Mouse (Mus musculus): ENCODE results near the gene Gm29666. TPM values are rescaled to one million over a fixed set of nuclear protein-coding genes. Genes with fewer than 3 reads are reported as not detected.

The Gm29666 gene
- under 1 TPM; 0.19 to 0.22 TPM for total RNA-seq (2021)
- long read RNA-seq, experiment 1 = 0 reads
- long read RNA-seq, experiment 2 = 0 reads

DNA sequence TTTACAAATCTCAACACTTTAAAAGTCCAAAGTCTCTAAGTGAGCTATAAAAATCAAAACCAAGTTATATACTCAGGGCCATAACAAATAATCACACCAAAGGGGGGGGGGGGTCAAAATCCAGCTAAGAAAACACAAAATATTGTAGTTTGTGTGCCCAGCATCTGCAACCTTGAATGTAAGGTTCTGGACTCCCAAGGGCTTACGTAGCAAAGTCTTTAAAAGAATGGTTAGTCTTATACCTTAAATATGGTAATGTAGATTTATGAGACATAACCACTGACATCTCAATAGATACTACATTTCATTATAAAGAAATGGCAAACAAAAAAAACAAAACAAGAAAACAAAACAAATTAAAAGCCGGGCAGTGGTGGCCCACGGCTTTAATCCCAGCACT lies at the start of gene Gm29666:
TSS of gene Gm29666 (minus strand) at position 101 of the 400 bp plus-strand sequence.
- DNase-seq = no peak
- intact Hi-C loops (cut with DNase I) = loop anchor here (5.0 to 10.0 kb wide), 3 partner anchors 68 to 245 kb away; no protein-coding TSS in a partner anchor

DNA sequence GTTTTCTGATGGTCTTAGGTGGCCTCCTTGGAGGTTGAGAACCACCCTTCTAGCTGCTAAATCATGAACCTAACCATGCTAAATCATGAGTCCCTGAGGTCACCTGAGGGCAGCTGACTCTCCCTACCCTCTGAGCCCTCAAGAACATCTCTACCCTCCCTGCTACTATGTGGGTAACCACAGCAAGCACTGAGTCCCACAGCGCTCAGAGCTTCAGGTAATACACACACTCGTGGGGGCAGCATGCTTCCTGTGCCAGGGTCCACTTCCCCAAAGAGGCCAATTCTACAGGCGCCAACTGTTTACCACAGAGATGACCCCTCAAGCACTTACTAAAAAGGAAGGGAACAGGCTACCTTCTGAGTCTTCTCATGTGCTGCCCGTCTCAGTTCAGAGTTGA lies 48.7 kb upstream of the Gm29666 start:
- DNase-seq = no peak
- intact Hi-C loops (cut with DNase I) = no loop called here

DNA sequence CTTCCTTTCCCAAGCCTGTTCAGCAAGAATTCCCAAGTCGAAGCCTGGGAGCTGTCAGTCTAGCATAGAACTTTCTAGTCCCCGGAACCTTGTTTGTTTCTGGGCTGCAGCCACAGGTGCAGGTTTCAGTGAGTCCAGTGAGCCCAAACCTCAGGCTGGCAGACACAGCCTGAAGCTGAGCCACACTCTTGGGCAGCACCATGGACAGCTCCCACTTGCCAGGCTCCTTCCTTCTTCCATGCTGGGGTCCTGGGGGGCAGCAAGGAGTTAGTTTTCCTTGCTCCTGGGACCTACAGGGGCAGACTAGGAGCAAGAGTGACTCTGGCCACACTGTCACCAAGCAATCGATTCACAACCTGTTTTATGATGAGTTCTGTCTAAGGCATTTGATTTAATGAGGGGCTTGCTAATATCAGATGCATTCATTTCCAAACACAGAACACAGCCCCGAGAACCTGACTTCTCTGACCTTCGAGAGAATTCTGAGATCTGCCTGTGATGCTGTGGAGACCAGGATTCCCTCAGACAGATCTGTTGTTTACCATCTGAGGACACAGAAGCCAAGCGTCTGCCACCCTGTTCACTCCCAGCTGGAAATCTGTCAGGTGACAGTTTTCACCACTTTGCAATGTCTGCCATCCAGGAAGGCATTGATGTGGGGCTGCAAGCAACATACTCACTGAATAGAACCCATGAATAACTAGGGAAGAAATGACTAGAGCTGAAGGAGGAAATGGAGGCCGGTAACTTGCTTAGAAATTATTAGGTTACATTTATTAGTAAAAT lies 45.9 kb upstream of the Gm29666 start:
- peak; percentile 68 to 72 for DNase-seq
- intact Hi-C loops (cut with DNase I) = no loop called here

DNA sequence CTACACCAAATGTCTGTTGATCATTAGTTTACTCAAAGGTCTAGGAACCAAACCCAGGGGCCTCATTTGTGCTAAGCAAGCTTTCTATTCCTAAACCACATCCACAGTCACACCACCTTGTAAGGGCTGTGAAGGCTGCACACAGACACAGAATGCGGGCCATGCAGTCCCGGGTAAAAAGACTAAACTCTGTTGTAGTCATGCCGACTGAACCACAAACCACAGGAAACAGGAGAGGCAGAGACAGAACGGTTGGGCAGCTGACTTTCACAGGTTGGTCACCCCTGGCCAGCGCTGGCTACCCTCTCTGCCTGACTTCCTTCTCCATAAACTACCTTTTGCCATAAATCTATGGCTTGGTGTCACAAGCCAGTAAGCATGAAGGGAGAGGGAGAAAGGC lies 44.9 kb upstream of the Gm29666 start:
- intact Hi-C loops (cut with DNase I) = no loop called here
- no peak for DNase-seq

DNA sequence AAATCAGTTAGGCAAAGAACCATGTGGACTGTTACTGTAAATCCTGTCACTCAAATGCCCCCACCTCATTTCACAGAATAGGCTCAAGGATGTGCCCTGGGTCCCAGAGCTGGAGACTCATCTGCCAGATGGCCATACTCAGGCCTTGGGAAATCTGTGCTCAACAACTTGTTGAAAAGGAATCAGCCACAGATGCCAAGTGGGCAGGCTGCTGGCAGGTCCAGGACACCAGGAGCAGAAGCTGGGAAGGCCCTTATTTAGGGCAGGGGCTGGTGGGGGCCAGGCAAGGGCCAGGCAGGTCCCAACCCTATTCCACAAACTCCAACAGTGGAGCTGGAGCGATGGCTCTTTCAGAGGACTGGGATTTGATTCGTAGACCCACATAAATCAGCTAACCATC lies 42.7 kb upstream of the Gm29666 start:
- DNase-seq = no peak
- intact Hi-C loops (cut with DNase I) = no loop called here

DNA sequence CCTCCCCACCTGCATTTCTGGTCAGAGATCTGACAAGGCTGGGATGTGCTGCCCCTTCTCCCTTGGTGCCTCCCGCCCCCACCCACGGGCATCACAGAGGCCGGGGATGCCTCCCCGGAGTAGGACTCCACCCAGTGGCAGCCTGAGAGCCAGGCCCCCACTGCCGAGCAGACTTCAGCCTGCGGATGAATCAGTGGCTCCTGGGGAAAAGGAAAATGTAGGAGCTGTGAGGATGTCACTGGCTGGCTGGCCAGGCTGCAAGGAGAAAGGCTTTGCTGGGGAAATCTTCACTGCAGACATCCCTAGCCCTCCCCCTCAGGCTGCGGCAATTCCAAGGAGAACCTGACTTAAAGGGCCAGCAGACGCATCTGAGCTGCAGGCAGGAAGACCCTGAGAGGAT lies 40.9 kb upstream of the Gm29666 start:
- peak in 1 of 2 experiments; percentile 36 for DNase-seq
- intact Hi-C loops (cut with DNase I) = no loop called here

DNA sequence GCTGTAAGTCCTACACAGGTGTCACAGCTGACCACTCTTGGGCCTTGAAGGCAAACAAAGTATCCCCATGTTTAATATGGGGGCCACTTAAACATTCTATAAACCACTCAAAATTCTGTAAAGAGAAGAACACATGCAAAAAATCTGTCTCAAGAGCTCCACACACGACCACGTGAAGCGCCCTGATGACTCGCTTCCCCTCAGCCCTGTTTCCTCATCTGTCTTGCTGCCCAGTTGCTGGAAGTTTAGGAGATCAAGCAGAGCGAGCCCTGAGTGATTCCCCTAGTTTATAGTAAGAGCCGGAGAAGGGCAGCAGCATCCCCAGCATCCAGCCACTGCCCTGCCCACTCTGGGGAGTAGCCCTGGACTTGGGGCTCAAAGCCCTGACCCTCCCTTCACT lies 40.1 kb upstream of the Gm29666 start:
- DNase-seq = no peak
- intact Hi-C loops (cut with DNase I) = no loop called here

DNA sequence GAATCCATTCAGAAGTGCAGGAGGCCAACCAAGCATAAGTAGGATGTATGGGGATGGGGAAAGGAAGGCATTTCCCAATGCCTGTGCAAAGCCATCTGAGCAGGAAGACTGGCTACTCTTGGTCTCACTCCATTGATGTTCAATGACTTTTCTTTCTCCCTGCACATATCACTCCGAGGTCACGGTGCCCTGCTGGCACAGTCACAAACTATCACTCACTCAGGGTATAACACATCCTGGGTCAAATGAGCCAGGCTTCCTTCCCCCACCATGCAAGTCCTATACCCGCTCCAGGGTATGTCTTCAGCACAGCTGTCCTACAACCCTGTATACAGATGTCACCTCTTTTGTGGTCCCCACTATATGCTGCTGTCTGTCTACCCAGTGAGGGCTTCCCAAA lies 38.5 kb upstream of the Gm29666 start:
- intact Hi-C loops (cut with DNase I) = no loop called here
- no peak for DNase-seq

DNA sequence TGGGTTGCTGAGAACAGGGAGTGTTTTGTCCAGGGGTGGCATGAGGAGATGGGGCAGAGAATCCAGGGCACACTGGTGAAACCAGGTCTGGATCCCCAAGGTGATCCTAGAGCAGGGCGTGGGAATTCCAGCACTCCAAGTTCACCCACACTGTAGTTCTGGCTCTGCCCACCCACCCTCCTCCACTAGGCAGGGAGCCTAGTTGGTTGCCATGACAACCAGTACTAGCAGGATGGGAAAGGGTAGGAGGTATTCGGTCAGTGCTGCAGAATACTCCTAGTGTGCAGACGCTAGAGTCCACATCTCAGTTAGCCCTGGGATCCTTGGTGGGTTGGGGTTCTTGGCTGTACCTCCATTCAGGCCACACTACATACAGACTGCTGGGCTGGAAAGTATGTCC lies 38.0 kb upstream of the Gm29666 start:
- intact Hi-C loops (cut with DNase I) = no loop called here
- no peak for DNase-seq

DNA sequence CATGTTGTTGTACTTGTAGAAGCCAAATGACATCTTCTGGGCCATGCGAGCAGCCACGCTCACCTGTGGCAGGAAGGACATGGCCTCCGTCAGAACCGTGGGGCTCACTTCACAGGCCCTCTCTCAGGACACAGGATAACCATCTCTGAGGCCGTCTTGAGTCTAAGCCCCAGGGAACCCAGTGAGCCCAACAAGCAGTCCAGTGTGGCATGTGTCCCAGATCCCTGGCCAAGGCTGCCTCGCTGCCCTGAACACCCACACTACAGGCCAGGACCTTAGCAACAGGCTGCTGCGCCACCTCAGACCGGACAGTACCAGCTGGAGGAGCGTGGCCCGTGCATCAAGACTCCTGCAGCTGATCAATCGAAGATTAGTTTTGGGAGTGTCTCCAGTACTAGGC lies 33.4 kb upstream of the Gm29666 start:
- intact Hi-C loops (cut with DNase I) = no loop called here
- DNase-seq = no peak

DNA sequence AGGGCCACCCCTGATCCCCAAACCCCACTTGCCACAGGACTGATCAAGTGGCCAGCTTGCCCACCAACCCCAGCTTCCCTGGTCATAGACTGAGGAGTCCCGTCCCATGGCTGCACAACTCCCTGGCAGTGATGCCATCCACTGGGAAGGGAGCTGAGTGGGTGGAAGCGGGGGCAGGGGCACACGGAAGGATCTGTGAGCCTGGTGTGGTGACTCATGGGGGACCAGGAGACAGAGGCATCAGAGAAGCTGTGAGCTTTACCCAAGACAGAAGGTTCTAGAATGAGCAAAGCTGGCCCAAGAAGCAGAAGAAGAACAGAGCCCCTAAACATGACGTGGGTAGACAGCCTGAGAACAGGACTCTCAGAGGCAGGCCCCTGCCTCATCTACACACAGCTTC lies 30.2 kb upstream of the Gm29666 start:
- intact Hi-C loops (cut with DNase I) = no loop called here
- DNase-seq = no peak

DNA sequence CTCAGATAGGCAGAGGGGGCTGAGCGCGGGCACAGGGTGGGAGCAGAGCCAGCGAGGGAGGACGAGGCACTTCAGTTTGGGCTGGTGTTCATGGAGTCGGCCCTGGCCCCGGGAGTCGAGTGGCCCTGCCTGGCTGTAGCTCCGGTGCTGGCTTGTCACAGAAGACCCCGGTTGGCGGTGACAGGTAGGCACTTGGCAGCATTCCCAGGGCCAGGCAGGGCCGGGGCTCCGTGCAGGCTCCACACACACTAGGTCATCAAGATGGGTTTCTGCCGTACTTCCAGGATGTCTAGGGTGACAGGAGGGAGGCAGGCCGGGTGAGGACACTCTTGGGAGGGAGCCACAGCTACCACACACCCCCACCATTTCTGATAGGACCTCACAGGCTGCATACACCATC lies 29.2 kb upstream of the Gm29666 start:
- no peak for DNase-seq
- intact Hi-C loops (cut with DNase I) = no loop called here

DNA sequence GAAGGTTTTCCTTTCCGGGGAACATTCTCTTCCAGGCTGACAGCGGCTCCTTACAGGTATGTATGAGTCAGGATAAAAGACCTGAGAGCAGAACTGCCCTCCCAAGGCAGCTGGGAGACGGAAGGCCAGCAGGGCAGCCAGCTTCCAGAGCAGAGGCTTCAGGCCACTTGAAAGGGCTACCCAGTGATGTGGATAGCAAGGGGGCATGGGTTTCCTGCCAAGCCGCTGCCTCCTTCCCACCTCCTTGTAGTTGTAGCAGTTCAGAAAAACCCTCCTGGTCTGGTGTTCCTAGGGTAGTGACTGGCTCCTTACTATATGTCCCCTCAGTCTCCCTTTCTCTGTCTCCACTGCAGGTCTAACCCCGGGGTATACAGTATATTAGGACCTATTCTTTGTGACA lies 24.5 kb upstream of the Gm29666 start:
- intact Hi-C loops (cut with DNase I) = no loop called here

DNA sequence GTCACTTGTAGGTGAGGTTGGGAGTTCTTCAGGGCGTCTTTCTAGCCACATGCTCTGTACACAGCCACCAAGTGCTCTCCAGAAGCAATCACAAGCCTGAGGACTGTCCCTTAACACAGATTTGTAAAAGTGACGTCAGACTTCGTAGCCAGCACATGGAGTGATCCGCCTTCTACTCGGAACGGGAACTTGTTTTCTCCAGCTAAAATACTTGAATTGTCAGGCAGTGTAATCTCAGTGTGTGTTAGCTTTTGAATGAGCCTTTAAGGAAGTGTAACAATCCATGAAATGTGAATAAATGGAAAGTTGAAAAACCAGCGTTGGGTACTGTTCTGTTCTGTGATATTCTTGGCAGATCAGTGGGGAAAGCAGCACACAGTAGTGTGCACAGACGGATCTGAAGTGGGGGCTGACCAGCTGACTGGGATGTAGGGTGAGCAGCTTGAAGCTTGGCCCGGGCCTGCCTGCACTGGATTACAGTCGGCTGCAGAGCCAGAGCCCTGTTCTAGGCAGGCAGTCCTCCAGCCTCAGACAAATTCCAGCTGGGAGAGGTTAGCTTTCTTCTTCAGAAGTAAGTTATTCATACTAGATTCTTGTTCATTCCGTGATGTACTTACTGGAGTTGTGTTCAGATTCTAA lies 22.9 kb upstream of the Gm29666 start:
- peak; percentile 55 to 65 for DNase-seq
- intact Hi-C loops (cut with DNase I) = no loop called here

More for the DNA sequence above, 24.5 kb upstream of the Gm29666 start:
- DNase-seq = no peak

DNA sequence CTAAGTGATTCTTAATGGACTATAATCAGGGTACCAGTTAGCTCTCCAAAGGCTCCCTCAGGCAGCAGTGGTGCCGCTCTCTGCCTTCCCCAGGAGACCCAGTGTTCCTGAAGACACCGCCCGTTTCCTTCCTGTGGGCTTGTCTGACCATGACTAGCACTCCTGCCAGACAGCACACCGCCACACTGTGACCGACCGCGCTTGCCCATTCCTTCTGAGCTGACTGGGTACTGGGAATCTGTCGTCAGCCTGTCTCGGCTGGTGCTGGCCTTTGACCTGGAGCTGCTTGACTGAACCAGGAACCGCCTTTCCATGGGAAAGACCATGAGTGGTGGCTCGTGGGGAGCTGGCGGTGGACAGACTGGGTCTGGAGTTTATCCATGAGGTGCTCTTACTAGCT lies 20.3 kb upstream of the Gm29666 start:
- intact Hi-C loops (cut with DNase I) = no loop called here
- DNase-seq = peak in 1 of 2 experiments; percentile 18

DNA sequence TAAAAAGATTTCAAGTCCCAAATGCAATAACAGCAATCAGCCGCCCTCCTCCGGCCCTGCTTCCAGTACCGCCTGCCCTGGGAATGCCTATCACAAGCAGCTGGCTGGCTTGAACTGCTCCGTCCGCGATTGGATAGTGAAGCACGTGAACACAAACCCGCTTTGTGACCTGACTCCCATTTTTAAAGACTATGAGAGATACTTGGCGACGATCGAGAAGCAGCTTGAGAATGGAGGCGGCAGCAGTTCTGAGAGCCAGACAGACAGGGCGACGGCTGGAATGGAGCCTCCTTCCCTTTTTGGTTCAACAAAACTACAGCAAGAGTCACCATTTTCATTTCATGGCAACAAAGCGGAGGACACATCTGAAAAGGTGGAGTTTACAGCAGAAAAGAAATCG lies 15.1 kb upstream of the Gm29666 start:
- DNase-seq = no peak
- intact Hi-C loops (cut with DNase I) = no loop called here

DNA sequence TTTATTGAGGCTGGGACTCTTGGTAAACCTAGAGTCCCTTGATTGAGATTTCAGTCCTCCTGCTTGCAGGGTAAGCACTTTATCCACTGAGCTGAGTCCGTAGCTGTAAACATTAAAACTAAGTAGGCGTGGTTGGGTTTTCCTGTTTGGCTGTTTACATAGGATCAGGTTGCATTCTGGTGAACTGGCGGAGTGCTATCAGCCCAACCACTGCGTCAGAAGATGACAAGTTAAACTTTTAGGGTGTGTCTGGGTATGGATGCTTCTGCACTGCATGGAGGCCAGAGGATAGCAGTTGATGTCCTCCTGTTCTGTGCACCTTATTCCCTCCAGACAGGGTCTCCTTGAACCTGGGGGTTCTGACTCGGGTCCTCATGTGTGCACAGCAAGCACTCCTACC lies 12.5 kb upstream of the Gm29666 start:
- intact Hi-C loops (cut with DNase I) = no loop called here

DNA sequence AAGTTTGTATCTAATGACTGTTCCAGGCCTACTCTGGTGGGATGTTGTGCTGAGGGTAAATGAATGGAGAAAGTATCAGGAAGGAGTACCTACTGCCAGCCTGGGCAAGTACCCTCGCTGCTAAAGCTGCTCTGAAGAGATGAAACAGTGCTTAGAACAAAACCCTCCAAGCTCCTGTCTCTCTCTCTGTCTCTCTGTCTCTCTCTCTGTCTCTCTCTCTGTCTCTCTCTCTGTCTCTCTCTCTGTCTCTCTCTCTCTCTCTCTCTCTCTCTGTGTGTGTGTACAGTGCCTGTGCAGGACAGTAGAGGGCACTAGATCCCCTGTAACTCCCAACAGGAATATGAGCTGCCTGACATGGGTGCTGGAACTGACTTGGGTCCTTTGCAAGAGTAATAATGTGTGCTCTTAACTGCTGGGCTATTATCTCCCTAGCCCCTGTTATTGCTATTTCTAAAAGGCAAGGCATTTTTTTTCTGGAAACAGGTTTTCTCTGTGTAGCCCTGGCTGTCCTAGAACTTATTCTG lies 5.7 kb upstream of the Gm29666 start:
- intact Hi-C loops (cut with DNase I) = loop anchor here (5.0 to 10.0 kb wide), 2 partner anchors 62 to 251 kb away; partner anchors contain the start of gene 5031439G07Rik
- no peak for DNase-seq

More for the DNA sequence above, 12.5 kb upstream of the Gm29666 start:
- DNase-seq = no peak

DNA sequence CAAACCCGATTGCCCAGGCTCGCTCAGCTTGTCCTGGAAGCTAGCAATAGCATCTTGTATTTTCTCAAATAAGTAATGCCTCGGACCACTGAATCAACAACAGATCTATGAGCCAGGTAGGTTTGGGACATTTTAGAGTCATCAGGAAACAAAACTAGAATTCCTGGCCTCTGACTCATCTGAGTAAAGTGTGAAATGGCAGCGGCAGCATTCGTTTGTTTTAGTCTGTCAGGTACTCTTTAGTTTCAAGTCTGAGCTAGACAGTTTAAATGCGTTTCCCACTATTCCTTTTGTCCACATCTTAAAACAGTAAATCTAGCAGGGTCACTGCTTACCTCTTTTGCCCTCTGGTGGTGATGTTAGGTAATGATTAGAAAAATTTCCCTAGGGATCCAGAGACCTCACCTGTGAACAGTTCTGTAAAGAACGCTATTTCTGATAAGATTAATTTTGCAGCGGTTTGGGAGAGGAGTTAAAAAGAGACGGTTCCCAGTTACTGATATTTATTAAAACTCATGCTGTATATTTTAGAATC lies 5.0 kb upstream of the Gm29666 start:
- peak in 1 of 2 experiments; percentile 25 for DNase-seq
- intact Hi-C loops (cut with DNase I) = loop anchor here (5.0 to 10.0 kb wide), 4 partner anchors 62 to 250 kb away; partner anchors contain the start of gene 5031439G07Rik

DNA sequence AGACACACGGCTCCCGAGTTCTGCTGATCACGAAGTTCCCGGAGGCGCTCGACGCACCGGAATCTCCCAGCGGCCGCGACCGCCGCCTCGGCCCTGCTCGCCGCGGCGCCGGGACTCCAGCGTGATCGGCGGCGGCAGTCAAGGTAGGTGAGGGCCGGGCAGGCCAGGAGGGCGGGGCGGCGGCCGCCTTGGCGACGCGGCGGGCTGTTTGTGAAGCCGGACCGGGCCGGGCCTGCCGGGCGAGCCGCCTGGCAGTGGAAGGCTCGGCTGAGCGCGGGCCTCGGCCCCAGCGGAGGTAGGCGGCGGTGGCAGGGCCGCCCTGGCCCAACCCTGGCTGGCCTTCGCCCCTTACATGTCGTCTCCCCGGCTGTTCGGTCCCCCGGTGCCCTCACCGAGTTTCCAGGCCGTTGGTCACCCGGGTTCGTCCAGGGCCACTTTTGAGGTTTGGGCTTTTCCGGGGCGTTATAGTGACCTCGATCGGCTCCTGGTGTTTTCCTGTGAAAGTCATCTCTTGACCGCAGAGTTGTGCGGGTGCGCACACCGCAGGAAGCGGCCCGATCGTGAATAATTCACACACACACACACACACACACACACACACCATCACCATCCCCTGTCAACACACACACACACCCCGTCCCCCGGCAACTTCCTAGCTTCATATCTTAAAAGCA lies 3.8 kb upstream of the Gm29666 start:
- no peak for DNase-seq
- intact Hi-C loops (cut with DNase I) = loop anchor here (5.0 to 10.0 kb wide), 3 partner anchors 71 to 249 kb away; no protein-coding TSS in a partner anchor
